Mouse (Mus musculus) hindbrain, embryonic 11.5 days (tissue): ENCODE data around the gene Ifitm6. TPM values are rescaled to one million over a fixed set of nuclear protein-coding genes. Genes with fewer than 3 reads are reported as not detected.
"Not testable (repeated sequence)": the region's sequence is repeated elsewhere in the genome, so short reads cannot be mapped to it uniquely, and the experiment has no call there.

ENCODE experiments used
- ATAC-seq: fragments of 200-750 bp; cut with Nextera tagmentation; 2 replicates; pipeline ENCODE4 v1.8.0; 2017; ENCODE audit warnings: mild to moderate bottlenecking, moderate TSS enrichment, moderate library complexity; ENCODE audit not compliant: low FRiP score
- DNase-seq: peaks from one replicate; pipeline ENCODE4 v3.0.0-alpha.2; 2015; ENCODE audit warnings: low spot score
- H3K27ac ChIP-seq: fragments of 300-500 bp; sonication (generic); 2 replicates; pipeline ENCODE4 v1.5.1; 2014; ENCODE audit warnings: mild to moderate bottlenecking, low read depth, low read length
- H3K27me3 ChIP-seq: fragments of 300-500 bp; sonication (generic); 2 replicates; pipeline ENCODE4 v1.6.1; 2014; ENCODE audit warnings: mild to moderate bottlenecking, low read length, moderate library complexity, mixed read lengths; ENCODE audit not compliant: control insufficient read depth, insufficient read depth
- H3K36me3 ChIP-seq: fragments of 300-500 bp; sonication (generic); 2 replicates; pipeline ENCODE4 v1.6.1; 2014; ENCODE audit warnings: mild to moderate bottlenecking, low read length, moderate library complexity, mixed read lengths; ENCODE audit not compliant: control insufficient read depth, insufficient read depth
- H3K4me1 ChIP-seq: fragments of 300-500 bp; sonication (generic); replicated peaks from 2 replicates; pipeline ENCODE4 v1.6.1; 2014; ENCODE audit warnings: low read length, mixed read lengths; ENCODE audit not compliant: control insufficient read depth, insufficient read depth
- H3K4me2 ChIP-seq: fragments of 300-500 bp; sonication (generic); replicated peaks from 2 replicates; pipeline ENCODE4 v1.6.1; 2014; ENCODE audit warnings: mild to moderate bottlenecking, low read depth, low read length
- H3K4me3 ChIP-seq: fragments of 300-500 bp; sonication (generic); 2 replicates; pipeline ENCODE4 v1.5.1; 2014; ENCODE audit warnings: low read depth, low read length
- H3K9ac ChIP-seq: fragments of 300-500 bp; sonication (generic); 2 replicates; pipeline ENCODE4 v1.6.1; 2014; ENCODE audit warnings: low read depth, low read length
- H3K9me3 ChIP-seq: fragments of 300-500 bp; sonication (generic); 2 replicates; pipeline ENCODE4 v1.6.1; 2016; ENCODE audit warnings: low read length; ENCODE audit not compliant: control insufficient read depth
- WGBS: fragments of 180-500 bp; shearing (Covaris S2); extraction: QIAGEN DNeasy Blood & Tissue Kit; methylation state at CpG from one replicate; pipeline ENCODE4 v1.1.7; 2014; 5-methylcytosine and 5-hydroxymethylcytosine counted together
- polyA plus RNA-seq: library from polyadenylated mRNA; unstranded; fragments of >200 nt; fragmentation: Nextera tagmentation; extraction: Ambion mirVana; gene quantifications from 2 replicates; pipeline ENCODE4 v1.2.1, GENCODE M21; 2014

Ifitm6 gene
- polyA plus RNA-seq, 1 experiment from 2014 or later, result not detected

- Histone ChIP-seq H3K4me3 (no peak overlapping the region), H3K27me3 (no peaks in the 10 kb centered on the region), H3K9ac (no peak overlapping the region), H3K4me1 (peaks cover 2% of the 10 kb centered on the region; the same call in 1 of the 2 replicates), H3K4me2 (no peak overlapping the region), H3K27ac (no peak overlapping the region), H3K9me3 (no peaks in the 10 kb centered on the region), H3K36me3 (no peaks in the 10 kb centered on the region)
- WGBS, result 13% methylated on average over 14 of the region's 14 CpGs
- no peak for ATAC-seq
- DNase-seq, result no peak
Observed at GRCm38 (mm10) chr7:140973396-140974165, 44.1 kb downstream of the Ifitm6 start.

GRCm38 (mm10) chr7:140971479-140972171 is 46.1 kb downstream of the Ifitm6 start:
- DNase-seq (no peak), ATAC-seq (no peak)
- no peaks in the 10 kb centered on the region for H3K36me3 ChIP-seq
- H3K4me1 ChIP-seq, result peaks cover 2% of the 10 kb centered on the region; the same call in 1 of the 2 replicates
- no peaks in the 10 kb centered on the region for H3K27me3 ChIP-seq
- H3K9me3 ChIP-seq, result no peaks in the 10 kb centered on the region
- no peak overlapping the region for H3K27ac ChIP-seq
- H3K4me3 ChIP-seq, result no peak overlapping the region
- H3K9ac ChIP-seq, result no peak overlapping the region
- H3K4me2 ChIP-seq, result no peak overlapping the region
- 88% methylated on average over 8 of the region's 8 CpGs for WGBS

- Histone ChIP-seq H3K4me2 (no peak overlapping the region), H3K36me3 (no peaks in the 10 kb centered on the region), H3K9ac (no peak overlapping the region), H3K27ac (no peak overlapping the region), H3K27me3 (no peaks in the 10 kb centered on the region), H3K4me3 (no peak overlapping the region), H3K4me1 (peaks cover 2% of the 10 kb centered on the region; the same call in 1 of the 2 replicates), H3K9me3 (no peaks in the 10 kb centered on the region)
- ATAC-seq (no peak), DNase-seq (no peak)
- WGBS, result 50% methylated on average over 7 of the region's 7 CpGs
Observed at GRCm38 (mm10) chr7:140970931-140971330, 46.8 kb downstream of the Ifitm6 start.

DNA sequence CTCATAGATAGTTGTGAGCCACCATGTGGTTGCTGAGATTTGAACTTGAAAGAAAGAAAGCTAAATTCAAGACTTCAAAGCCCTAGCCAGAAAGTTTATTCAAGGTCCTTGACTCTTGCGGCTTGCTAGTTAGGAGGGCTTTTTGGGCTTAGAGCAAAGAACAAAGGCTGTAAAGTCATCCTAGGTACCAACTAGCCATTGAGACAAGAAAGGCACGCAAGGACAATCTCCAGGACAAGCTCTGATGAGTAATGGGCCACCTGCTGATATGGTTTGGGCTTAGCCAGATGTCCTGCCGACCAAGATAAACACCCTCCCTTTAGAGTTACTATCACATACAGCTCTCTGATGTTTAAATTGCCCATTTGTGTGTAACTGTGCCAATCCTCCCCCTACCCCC is 49.0 kb downstream of the Ifitm6 start:
- not testable (repeated sequence) for H3K27me3 ChIP-seq, DNase-seq, H3K4me3 ChIP-seq, H3K4me2 ChIP-seq, H3K27ac ChIP-seq, H3K4me1 ChIP-seq, H3K9me3 ChIP-seq, H3K9ac ChIP-seq, ATAC-seq, H3K36me3 ChIP-seq
- 11% methylated on average over 3 of the region's 3 CpGs for WGBS

DNA sequence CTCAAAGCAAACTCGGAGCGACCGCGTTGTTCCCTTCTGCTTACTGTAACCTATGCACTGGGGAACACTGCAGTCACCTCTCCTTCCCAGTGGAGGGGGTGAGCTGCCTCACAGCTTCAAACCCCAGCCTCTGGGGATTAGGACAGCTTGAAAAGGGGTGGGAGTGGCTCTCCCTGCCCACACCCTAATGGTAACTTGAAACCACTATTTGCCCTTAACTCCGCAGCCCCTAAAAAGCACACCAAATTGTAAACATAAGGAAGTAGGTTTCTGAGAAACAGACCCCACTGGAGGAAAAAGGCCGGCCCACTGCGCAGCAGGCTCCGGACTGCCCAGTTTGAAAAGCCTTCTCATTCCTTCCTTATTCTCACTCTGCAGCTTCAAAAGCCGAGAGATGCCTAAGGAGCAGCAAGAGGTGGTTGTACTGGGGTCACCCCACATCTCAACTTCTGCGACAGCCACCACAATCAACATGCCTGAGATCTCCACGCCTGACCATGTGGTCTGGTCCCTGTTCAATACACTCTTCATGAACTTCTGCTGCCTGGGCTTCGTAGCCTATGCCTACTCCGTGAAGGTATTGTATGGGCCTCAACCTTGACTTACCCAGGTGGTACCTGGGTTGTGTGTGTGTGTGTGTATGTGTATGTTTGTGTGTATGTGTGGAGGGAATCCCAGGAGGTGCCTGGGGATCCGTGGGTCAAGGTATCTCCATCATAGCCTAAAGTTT is 49.7 kb downstream of the Ifitm6 start:
- ATAC-seq (no peak), DNase-seq (no peak)
- no peak overlapping the region for H3K27ac ChIP-seq
- H3K4me3 ChIP-seq, result no peak overlapping the region
- H3K9ac ChIP-seq, result no peak overlapping the region
- H3K9me3 ChIP-seq, result no peaks in the 10 kb centered on the region
- no peaks in the 10 kb centered on the region for H3K36me3 ChIP-seq
- H3K4me1 ChIP-seq, result no peaks in the 10 kb centered on the region
- no peaks in the 10 kb centered on the region for H3K27me3 ChIP-seq
- WGBS, result 8% methylated on average over 14 of the region's 14 CpGs
- no peak overlapping the region for H3K4me2 ChIP-seq

- no peak within 1 kb of the TSS for H3K4me2 ChIP-seq
- DNase-seq (no peak), ATAC-seq (no peak)
- H3K4me1 ChIP-seq, result no peaks in the 10 kb centered on the region
- no peaks in the 10 kb centered on the region for H3K27me3 ChIP-seq
- no peak within 1 kb of the TSS for H3K9ac ChIP-seq
- 89% methylated on average over 4 of the region's 4 CpGs for WGBS
- no peak within 1 kb of the TSS for H3K4me3 ChIP-seq
- H3K27ac ChIP-seq, result no peak within 1 kb of the TSS
- H3K9me3 ChIP-seq, result no peaks in the 10 kb centered on the region
- H3K36me3 ChIP-seq, result no peaks in the 10 kb centered on the region
Observed at GRCm38 (mm10) chr7:140966921-140967320, 50.8 kb downstream of the Ifitm6 start, which contains the start of gene Ifitm1. Ifitm1 (plus strand) TSS chr7:140967221.

Other genes starting within 250 kb of the Ifitm6 start
- 0.45 TPM in 1 of 2 replicates, not detected in the other for gene Syce1, start 230.1 kb downstream of the Ifitm6 start, polyA plus RNA-seq
- gene Zfp941, start 195.7 kb downstream of the Ifitm6 start, polyA plus RNA-seq, result 6.4 and 8.1 TPM in 2 replicates
- 0.25 TPM in 1 of 2 replicates, not detected in the other for gene Urah, start 182.9 kb downstream of the Ifitm6 start, polyA plus RNA-seq
- gene Scgb1c1, start 172.4 kb downstream of the Ifitm6 start, polyA plus RNA-seq, result not detected in 2 replicates
- not detected in 2 replicates for gene Odf3, start 170.1 kb downstream of the Ifitm6 start, polyA plus RNA-seq
- not detected in 2 replicates for gene Gm45785, start 161.6 kb downstream of the Ifitm6 start, polyA plus RNA-seq
- 74.6 and 74.8 TPM in 2 replicates for gene Ric8a, start 161.0 kb downstream of the Ifitm6 start, polyA plus RNA-seq
- gene Bet1l, start 160.3 kb downstream of the Ifitm6 start, polyA plus RNA-seq, result 24.2 and 28.9 TPM in 2 replicates
- 182 and 243 TPM in 2 replicates for gene Psmd13, start 136.0 kb downstream of the Ifitm6 start, polyA plus RNA-seq
- gene Sirt3, start 135.6 kb downstream of the Ifitm6 start, polyA plus RNA-seq, result 21.6 and 23.3 TPM in 2 replicates
- 0.86 TPM in 1 of 2 replicates, not detected in the other for gene Cox8b, start 117.5 kb downstream of the Ifitm6 start, polyA plus RNA-seq
- gene Nlrp6, start 97.0 kb downstream of the Ifitm6 start, polyA plus RNA-seq, result 0.06 and 0.17 TPM in 2 replicates
- 9.7 and 10.6 TPM in 2 replicates for gene Pgghg, start 76.5 kb downstream of the Ifitm6 start, polyA plus RNA-seq
- 0.27 and 0.54 TPM in 2 replicates for gene Ifitm5, start 67.6 kb downstream of the Ifitm6 start, polyA plus RNA-seq
- not detected in 2 replicates for gene Gm45717, start 62.0 kb downstream of the Ifitm6 start, polyA plus RNA-seq
- gene Ifitm2, start 61.9 kb downstream of the Ifitm6 start, polyA plus RNA-seq, result 290 and 308 TPM in 2 replicates
- gene Ifitm1, start 50.7 kb downstream of the Ifitm6 start, polyA plus RNA-seq, result 6.9 and 7.8 TPM in 2 replicates
- gene Ifitm3, start 7.2 kb downstream of the Ifitm6 start, polyA plus RNA-seq, result 18.6 and 20.6 TPM in 2 replicates
- gene Gm17387, start 11.2 kb upstream of the Ifitm6 start, polyA plus RNA-seq, result not detected in 2 replicates
- gene B4galnt4, start 43.2 kb upstream of the Ifitm6 start, polyA plus RNA-seq, result 15.1 and 18.1 TPM in 2 replicates
- gene Pkp3, start 60.3 kb upstream of the Ifitm6 start, polyA plus RNA-seq, result 2.0 and 2.6 TPM in 2 replicates
- 1.0 and 2.1 TPM in 2 replicates for gene Sigirr, start 82.6 kb upstream of the Ifitm6 start, polyA plus RNA-seq
- gene Ano9, start 99.9 kb upstream of the Ifitm6 start, polyA plus RNA-seq, result 0.48 and 0.70 TPM in 2 replicates
- 65.2 and 73.5 TPM in 2 replicates for gene Ptdss2, start 104.5 kb upstream of the Ifitm6 start, polyA plus RNA-seq
- 59.6 and 64.4 TPM in 2 replicates for gene Rnh1, start 154.9 kb upstream of the Ifitm6 start, polyA plus RNA-seq
- 98.0 and 99.6 TPM in 2 replicates for gene Hras, start 176.1 kb upstream of the Ifitm6 start, polyA plus RNA-seq
- 6.2 and 7.8 TPM in 2 replicates for gene Lrrc56, start 176.2 kb upstream of the Ifitm6 start, polyA plus RNA-seq
- gene Lmntd2, start 196.2 kb upstream of the Ifitm6 start, polyA plus RNA-seq, result 2.3 and 3.3 TPM in 2 replicates
- gene Rassf7, start 197.9 kb upstream of the Ifitm6 start, polyA plus RNA-seq, result 36.4 and 37.8 TPM in 2 replicates
- gene Phrf1, start 210.9 kb upstream of the Ifitm6 start, polyA plus RNA-seq, result 67.1 and 78.6 TPM in 2 replicates
- gene Irf7, start 248.6 kb upstream of the Ifitm6 start, polyA plus RNA-seq, result 0.77 and 1.1 TPM in 2 replicates